Mouse (Mus musculus) embryonic facial prominence, embryonic 14.5 days (tissue): ENCODE measurements around the gene Mb21d2. TPM values are rescaled to one million over a fixed set of nuclear protein-coding genes. Genes with fewer than 3 reads are reported as not detected.

Experiments
- ATAC-seq: fragments of 200-750 bp; cut with Nextera tagmentation; 2 replicates; pipeline ENCODE4 v1.8.0; 2017; ENCODE audit warnings: low read depth, moderate number of reproducible peaks, moderate TSS enrichment
- DNase-seq: peaks from one replicate; pipeline ENCODE4 v3.0.0-alpha.2; 2015; ENCODE audit warnings: low spot score
- H3K27ac ChIP-seq: fragments of 300-500 bp; sonication (generic); replicated peaks from 2 replicates; pipeline ENCODE4 v1.5.1; 2014; ENCODE audit warnings: low read depth, mild to moderate bottlenecking, low read length, moderate library complexity
- H3K27me3 ChIP-seq: fragments of 300-500 bp; sonication (generic); replicated peaks from 2 replicates; pipeline ENCODE4 v1.6.1; 2014; ENCODE audit warnings: low read length; ENCODE audit not compliant: control insufficient read depth, insufficient read depth
- H3K36me3 ChIP-seq: fragments of 300-500 bp; sonication (generic); 2 replicates; pipeline ENCODE4 v1.6.1; 2014; ENCODE audit warnings: low read length, mixed read lengths; ENCODE audit not compliant: control insufficient read depth, insufficient read depth
- H3K4me1 ChIP-seq: fragments of 300-500 bp; sonication (generic); 2 replicates; pipeline ENCODE4 v1.6.1; 2014; ENCODE audit warnings: antibody characterized with exemption, low read length; ENCODE audit not compliant: control insufficient read depth, insufficient read depth
- H3K4me2 ChIP-seq: fragments of 300-500 bp; sonication (generic); 2 replicates; pipeline ENCODE4 v1.6.1; 2014; ENCODE audit warnings: low read depth, mild to moderate bottlenecking, low read length, moderate library complexity, mixed read lengths
- H3K4me3 ChIP-seq: fragments of 300-500 bp; sonication (generic); 2 replicates; pipeline ENCODE4 v1.5.1; 2014; ENCODE audit warnings: low read depth, mild to moderate bottlenecking, low read length
- H3K9ac ChIP-seq: fragments of 300-500 bp; sonication (generic); 2 replicates; pipeline ENCODE4 v1.6.1; 2014; ENCODE audit warnings: low read depth, mild to moderate bottlenecking, low read length, moderate library complexity, mixed read lengths
- H3K9me3 ChIP-seq: fragments of 300-500 bp; sonication (generic); 2 replicates; pipeline ENCODE4 v1.6.1; 2016; ENCODE audit warnings: low read length; ENCODE audit not compliant: control insufficient read depth
- WGBS: fragments of 180-500 bp; shearing (Covaris S2); extraction: QIAGEN DNeasy Blood & Tissue Kit; methylation state at CpG from one replicate; pipeline ENCODE4 v1.1.7; 2014; 5-methylcytosine and 5-hydroxymethylcytosine counted together
- polyA plus RNA-seq: library from polyadenylated mRNA; unstranded; fragments of >200 nt; fragmentation: Nextera tagmentation; extraction: Ambion mirVana; gene quantifications from 2 replicates; pipeline ENCODE4 v1.2.1, GENCODE M21; 2014

Gene Mb21d2
- polyA plus RNA-seq, 1 experiment from 2014 or later, result 7.3 TPM

DNA sequence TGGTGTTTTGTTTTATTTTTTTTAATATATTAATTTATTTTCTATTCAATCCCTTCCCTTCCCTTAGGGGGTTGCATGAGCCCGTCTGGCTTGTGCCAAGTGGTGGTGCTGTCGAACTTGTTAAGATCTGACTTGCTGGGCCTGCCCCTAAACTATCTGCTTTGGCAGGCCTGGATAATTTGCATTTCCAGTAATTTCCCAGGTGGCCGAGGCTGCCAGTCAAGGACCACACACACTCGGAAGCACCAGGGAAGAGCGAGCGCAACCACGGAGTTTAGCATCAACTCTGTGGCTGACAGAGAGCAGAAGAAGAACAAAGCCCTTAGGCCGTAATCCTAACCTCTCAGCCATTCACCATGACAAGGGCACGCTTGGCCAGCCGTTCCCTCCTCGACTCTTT lies 88.4 kb downstream of the Mb21d2 start:
- H3K36me3 ChIP-seq, result no peaks in the 10 kb centered on the region
- no peaks in the 10 kb centered on the region; the same call in 1 of the 2 replicates for H3K4me1 ChIP-seq
- H3K27me3 ChIP-seq, result no peaks in the 10 kb centered on the region
- DNase-seq, result peak; percentile 84
- H3K9me3 ChIP-seq, result no peaks in the 10 kb centered on the region
- H3K4me2 ChIP-seq, result peak overlapping the region; percentile 11; the same call in 1 of the 2 replicates
- no peak overlapping the region for H3K9ac ChIP-seq
- H3K27ac ChIP-seq, result no peak overlapping the region
- no peak overlapping the region for H3K4me3 ChIP-seq
- 16% methylated on average over 11 of the region's 11 CpGs for WGBS
- peak; percentile 58 for ATAC-seq

DNA sequence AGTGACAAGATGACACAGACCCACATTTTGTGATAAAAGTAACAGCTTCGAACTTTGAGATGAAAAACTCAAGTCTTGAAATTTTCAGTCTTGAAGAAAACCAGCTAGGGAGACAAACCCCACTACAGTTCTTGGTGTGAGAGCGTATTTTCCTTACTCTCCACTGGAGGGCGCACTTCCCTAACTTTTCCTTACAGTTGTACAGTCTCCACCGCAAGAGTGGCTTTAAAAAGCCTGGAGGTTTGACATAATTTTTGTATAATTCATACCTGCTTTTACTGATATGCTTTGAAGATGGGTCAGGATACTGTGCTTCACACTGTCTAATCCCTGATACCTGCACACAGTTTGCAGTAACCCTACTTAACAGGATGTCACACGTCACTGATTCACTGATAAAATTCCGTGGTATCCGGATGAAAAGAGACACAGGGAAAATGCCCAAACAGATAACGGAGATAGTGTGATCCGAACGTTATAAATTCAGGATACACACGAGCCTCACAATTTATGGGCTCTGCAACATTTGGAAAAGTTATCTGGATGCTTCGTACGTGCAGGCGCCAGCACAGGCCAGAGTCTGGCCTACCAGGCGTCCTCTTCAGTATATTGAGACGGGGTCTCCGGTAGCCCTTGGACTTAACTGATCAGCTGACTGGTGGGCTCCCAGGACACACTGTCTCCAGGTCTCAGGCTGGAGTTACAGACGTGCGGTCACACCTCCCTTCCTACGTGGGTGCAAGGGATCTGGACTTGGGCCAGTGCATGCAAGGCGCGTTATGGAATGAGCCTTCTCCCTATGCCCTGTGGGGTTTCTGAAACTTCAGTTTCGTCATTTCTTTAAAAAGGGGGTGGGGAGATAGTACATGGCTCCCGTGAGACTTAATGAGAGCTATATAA lies 89.1 kb downstream of the Mb21d2 start:
- DNase-seq (peak; percentile 84), ATAC-seq (peak; percentile 69)
- Histone ChIP-seq H3K9me3 (no peaks in the 10 kb centered on the region), H3K9ac (no peak overlapping the region), H3K4me3 (no peak overlapping the region), H3K36me3 (no peaks in the 10 kb centered on the region), H3K4me2 (no peak overlapping the region), H3K27me3 (no peaks in the 10 kb centered on the region), H3K4me1 (no peaks in the 10 kb centered on the region; the same call in 1 of the 2 replicates), H3K27ac (no peak overlapping the region)
- WGBS, result 48% methylated on average over 24 of the region's 24 CpGs

DNA sequence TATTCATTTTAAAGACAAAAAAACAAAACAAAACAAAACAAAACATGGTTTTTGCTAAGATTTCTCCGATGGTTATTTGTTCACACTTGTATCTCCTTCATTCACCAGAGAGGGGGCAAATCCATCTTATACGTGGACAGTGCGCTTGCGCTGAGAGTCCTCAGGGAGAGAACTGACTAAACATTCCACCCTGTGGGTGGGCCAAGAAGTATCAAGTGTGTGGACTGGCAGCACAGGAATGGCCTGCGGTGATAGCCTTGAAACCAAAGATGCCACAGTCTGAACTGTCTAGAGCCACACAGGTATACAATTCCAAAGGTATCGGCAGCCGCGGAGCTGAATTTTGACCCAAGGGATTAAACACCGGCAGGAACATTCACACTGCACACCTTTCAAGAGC lies 89.9 kb downstream of the Mb21d2 start:
- WGBS, result 69% methylated on average over 9 of the region's 9 CpGs

DNA sequence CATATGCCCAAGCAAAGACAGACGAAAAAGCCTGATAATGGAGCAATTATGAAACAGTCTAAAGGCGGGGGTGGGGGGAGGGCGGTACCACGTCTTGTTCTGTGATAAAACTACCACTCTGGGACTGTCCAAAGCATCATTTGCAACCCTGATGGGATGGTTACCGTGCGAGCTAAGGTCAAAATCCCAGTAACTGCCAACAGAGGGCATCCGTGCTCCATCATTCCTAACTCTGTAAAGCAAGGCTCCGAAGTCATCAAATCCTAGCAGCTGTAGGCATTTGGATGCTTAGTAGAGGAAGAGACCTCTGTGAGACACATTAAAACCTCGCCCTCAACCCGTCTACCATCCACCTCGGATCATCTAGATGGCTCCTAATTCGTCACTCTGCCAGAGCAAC lies 91.5 kb downstream of the Mb21d2 start:
- no peak overlapping the region for H3K9ac ChIP-seq
- WGBS, result 17% methylated on average over 12 of the region's 12 CpGs
- ATAC-seq, result no peak
- H3K4me3 ChIP-seq, result no peak overlapping the region
- DNase-seq, result peak; percentile 62
- no peaks in the 10 kb centered on the region for H3K27me3 ChIP-seq
- H3K4me2 ChIP-seq, result no peak overlapping the region
- H3K4me1 ChIP-seq, result no peaks in the 10 kb centered on the region; the same call in 1 of the 2 replicates
- no peaks in the 10 kb centered on the region for H3K36me3 ChIP-seq
- H3K9me3 ChIP-seq, result no peaks in the 10 kb centered on the region
- H3K27ac ChIP-seq, result no peak overlapping the region

More for the DNA sequence above, 89.9 kb downstream of the Mb21d2 start:
- Histone ChIP-seq H3K27me3 (no peaks in the 10 kb centered on the region), H3K9ac (no peak overlapping the region), H3K4me3 (no peak overlapping the region), H3K4me2 (no peak overlapping the region), H3K9me3 (no peaks in the 10 kb centered on the region), H3K36me3 (no peaks in the 10 kb centered on the region), H3K27ac (no peak overlapping the region), H3K4me1 (no peaks in the 10 kb centered on the region; the same call in 1 of the 2 replicates)
- ATAC-seq, result peak; percentile 49; the same call in 1 of the 2 replicates
- DNase-seq, result peak; percentile 50

DNA sequence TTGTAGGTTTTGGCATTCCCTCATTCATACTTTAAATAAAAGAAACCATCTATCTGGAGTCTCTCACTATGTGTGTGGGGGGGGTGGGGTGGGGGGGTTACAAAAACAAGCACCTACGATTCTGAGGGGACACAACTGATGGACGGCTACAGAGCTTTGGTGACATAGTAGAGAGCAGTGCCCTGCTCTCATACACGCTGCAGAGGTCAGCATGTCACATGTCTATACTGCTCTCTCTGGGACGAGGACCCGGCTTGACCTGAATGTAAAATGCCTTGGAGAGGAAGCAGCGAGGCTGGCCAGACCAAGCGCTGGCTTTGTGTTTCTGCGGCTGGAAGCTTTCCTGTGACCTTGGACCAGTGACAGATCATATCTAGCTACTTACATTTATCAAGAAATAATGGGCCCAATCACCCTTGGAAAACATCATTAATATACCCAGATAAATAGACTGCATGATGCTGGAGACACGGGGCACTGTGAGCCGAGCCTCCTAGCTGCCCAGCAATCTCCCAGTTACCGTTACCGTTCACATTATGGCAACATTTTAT lies 97.3 kb downstream of the Mb21d2 start:
- H3K27ac ChIP-seq, result no peak overlapping the region
- H3K4me1 ChIP-seq, result no peaks in the 10 kb centered on the region
- no peak overlapping the region for H3K9ac ChIP-seq
- ATAC-seq (no peak), DNase-seq (no peak)
- H3K9me3 ChIP-seq, result no peaks in the 10 kb centered on the region
- H3K4me2 ChIP-seq, result no peak overlapping the region
- 74% methylated on average over 12 of the region's 12 CpGs for WGBS
- peaks cover 13% of the 10 kb centered on the region for H3K36me3 ChIP-seq
- no peak overlapping the region for H3K4me3 ChIP-seq
- H3K27me3 ChIP-seq, result no peaks in the 10 kb centered on the region

DNA sequence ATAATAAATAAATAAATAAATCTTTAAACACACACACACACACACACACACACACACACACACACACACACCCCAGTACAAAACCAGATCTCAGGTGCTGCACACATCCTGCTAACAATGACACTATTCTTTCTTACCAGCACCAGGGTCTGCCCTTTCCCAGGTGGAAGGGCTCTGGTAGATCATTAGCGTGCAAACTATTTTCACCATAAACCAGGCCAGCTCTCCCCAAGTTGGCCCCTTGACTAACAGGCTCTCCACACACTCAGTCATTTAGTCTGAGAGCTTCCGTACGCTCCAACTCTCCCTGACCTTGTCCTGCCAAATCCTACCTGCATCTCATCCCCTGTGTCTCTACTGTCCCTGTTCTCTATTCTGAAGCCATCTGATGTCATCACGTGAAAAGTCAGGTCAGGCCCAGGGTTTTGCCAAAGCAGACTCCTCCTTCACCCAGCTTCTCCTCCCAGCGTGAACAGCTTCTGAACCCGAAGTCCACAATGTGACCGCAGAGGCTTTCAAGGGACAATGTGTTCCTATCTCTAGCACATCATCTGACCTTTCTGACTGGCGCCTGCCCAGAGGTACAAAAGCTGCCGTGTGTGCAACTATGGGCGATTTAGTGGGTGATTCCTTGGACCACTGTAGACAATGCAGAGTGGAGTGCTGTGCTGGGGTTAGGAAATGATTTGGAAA lies 100.1 kb downstream of the Mb21d2 start:
- no peaks in the 10 kb centered on the region for H3K27me3 ChIP-seq
- no peak overlapping the region for H3K4me2 ChIP-seq
- no peaks in the 10 kb centered on the region for H3K4me1 ChIP-seq
- no peak overlapping the region for H3K27ac ChIP-seq
- peaks cover 13% of the 10 kb centered on the region for H3K36me3 ChIP-seq
- ATAC-seq (no peak), DNase-seq (no peak)
- H3K9me3 ChIP-seq, result no peaks in the 10 kb centered on the region
- WGBS, result 90% methylated on average over 10 of the region's 10 CpGs
- no peak overlapping the region for H3K4me3 ChIP-seq
- H3K9ac ChIP-seq, result no peak overlapping the region

DNA sequence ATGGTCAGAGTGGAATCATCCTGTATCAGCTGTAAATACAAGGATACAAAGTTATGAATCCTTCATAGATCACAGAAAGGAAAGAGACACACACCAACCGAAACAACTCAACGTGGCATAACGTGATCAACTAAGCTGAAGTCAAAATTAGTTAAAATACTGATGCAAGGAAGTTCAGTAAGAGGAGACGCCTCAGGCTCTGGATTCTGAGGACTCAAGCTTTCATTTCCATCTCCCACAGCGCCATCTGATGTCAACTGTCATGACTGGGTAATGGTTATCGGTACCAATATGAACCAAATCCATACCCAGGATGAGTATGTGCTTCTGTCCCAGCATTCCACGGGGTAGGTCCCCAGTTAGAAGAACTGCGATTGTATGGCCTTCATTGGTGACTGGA lies 104.7 kb downstream of the Mb21d2 start:
- H3K4me1 ChIP-seq, result no peaks in the 10 kb centered on the region
- H3K9ac ChIP-seq, result no peak overlapping the region
- DNase-seq (no peak), ATAC-seq (no peak)
- no peaks in the 10 kb centered on the region for H3K27me3 ChIP-seq
- WGBS, result 93% methylated on average over 8 of the region's 8 CpGs
- H3K4me2 ChIP-seq, result no peak overlapping the region
- H3K4me3 ChIP-seq, result no peak overlapping the region
- H3K36me3 ChIP-seq, result peaks cover 13% of the 10 kb centered on the region
- no peaks in the 10 kb centered on the region for H3K9me3 ChIP-seq
- H3K27ac ChIP-seq, result no peak overlapping the region

DNA sequence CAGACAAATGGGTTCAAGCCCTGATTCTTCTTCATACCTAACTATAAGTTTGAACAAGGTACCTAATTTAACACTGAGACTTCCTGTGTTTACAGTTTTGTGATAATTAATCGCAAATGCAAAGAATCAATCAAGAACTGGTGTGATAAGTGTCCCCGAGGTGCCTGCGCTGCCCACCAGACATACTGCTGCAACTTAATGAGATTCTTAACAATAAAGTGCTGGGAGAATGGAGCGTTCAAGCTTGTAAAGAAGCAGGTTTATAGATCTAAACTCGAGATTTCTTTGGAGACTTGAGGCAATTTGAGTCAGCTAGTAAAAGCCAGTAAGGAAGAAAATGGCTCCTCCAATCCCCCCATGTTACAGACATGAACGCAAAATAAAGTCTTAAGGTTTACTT lies 107.7 kb downstream of the Mb21d2 start:
- DNase-seq (no peak), ATAC-seq (no peak)
- no peaks in the 10 kb centered on the region for H3K9me3 ChIP-seq
- H3K4me2 ChIP-seq, result no peak overlapping the region
- H3K4me3 ChIP-seq, result no peak overlapping the region
- H3K9ac ChIP-seq, result no peak overlapping the region
- no peak overlapping the region for H3K27ac ChIP-seq
- H3K36me3 ChIP-seq, result no peaks in the 10 kb centered on the region
- no peaks in the 10 kb centered on the region for H3K4me1 ChIP-seq
- no peaks in the 10 kb centered on the region for H3K27me3 ChIP-seq
- WGBS, result 83% methylated on average over 6 of the region's 6 CpGs
